Mouse (Mus musculus) ES-E14 (cell line): ENCODE measurements around the gene Kirrel3. TPM values are rescaled to one million over a fixed set of nuclear protein-coding genes. Genes with fewer than 3 reads are reported as not detected.

ENCODE experiments used
- DNase-seq: peaks from one replicate; pipeline ENCODE4 v3.0.0-alpha.2; 2013; ENCODE audit warnings: low read depth, low spot score
- H3K27ac ChIP-seq: 2 replicates; pipeline ENCODE4 v1.5.1; 2012; ENCODE audit warnings: low read depth, mild to moderate bottlenecking, low read length, moderate library complexity, mixed read lengths; ENCODE audit not compliant: poor library complexity, insufficient read depth, severe bottlenecking
- H3K36me3 ChIP-seq: 2 replicates; pipeline ENCODE4 v1.6.1; 2012; ENCODE audit warnings: mild to moderate bottlenecking, low read length, moderate library complexity, mixed read lengths; ENCODE audit not compliant: control insufficient read depth, poor library complexity, insufficient read depth, severe bottlenecking
- H3K4me1 ChIP-seq, 2 experiments: fragments of 150-350 bp in 1 of 2; sonication (generic) in 1 of 2; 2 replicates each; pipeline ENCODE4 v1.6.1; 2012; ENCODE audit warnings: low read length in 2 of 2, mild to moderate bottlenecking in 1 of 2, mixed read lengths in 1 of 2; ENCODE audit not compliant: control insufficient read depth in 2 of 2, insufficient read depth in 2 of 2, poor library complexity in 1 of 2
- H3K4me3 ChIP-seq, 2 experiments: fragments of 150-350 bp in 1 of 2; sonication (generic) in 1 of 2; 2 replicates each; pipeline ENCODE4 v1.5.1; 2012; ENCODE audit warnings: low read length in 2 of 2, low read depth in 1 of 2, mild to moderate bottlenecking in 1 of 2, mixed read lengths in 1 of 2; ENCODE audit not compliant: insufficient read depth in 1 of 2, poor library complexity in 1 of 2, severe bottlenecking in 1 of 2
- H3K9ac ChIP-seq: 2 replicates; pipeline ENCODE4 v1.6.1; 2012; ENCODE audit warnings: low read depth, mild to moderate bottlenecking, low read length, mixed read lengths; ENCODE audit not compliant: poor library complexity, insufficient read depth, severe bottlenecking
- H3K9me3 ChIP-seq: fragments of 150-350 bp; sonication (generic); 2 replicates; pipeline ENCODE4 v1.6.1; 2012; ENCODE audit warnings: low read depth, mild to moderate bottlenecking, low read length; ENCODE audit not compliant: control insufficient read depth, insufficient read depth
- CHD2 ChIP-seq: IDR thresholded peaks from 2 replicates; pipeline ENCODE4 v1.6.1; 2014; ENCODE audit warnings: mild to moderate bottlenecking, low read depth, low read length, inconsistent platforms
- HCFC1 ChIP-seq: IDR thresholded peaks from 2 replicates; pipeline ENCODE4 v1.6.1; 2012; ENCODE audit warnings: low read length, inconsistent platforms, borderline replicate concordance; ENCODE audit not compliant: insufficient read depth
- MAFK ChIP-seq: IDR thresholded peaks from 2 replicates; pipeline ENCODE4 v1.6.1; 2014; ENCODE audit warnings: mild to moderate bottlenecking, low read depth, low read length, inconsistent platforms; ENCODE audit not compliant: insufficient read depth
- ZC3H11A ChIP-seq: IDR thresholded peaks from 2 replicates; pipeline ENCODE4 v1.6.1; 2012; ENCODE audit warnings: low read depth, mild to moderate bottlenecking, inconsistent platforms, low read length, borderline replicate concordance
- ZNF384 ChIP-seq: IDR thresholded peaks from 2 replicates; pipeline ENCODE4 v1.6.1; 2012; ENCODE audit warnings: low read depth, low read length, inconsistent platforms
- in situ Hi-C, 2 experiments: fragments of 600-800 bp; cut with MboI; formaldehyde crosslinking; loops; one replicate each; pipeline ENCODE4 v1.15.1; 2025; ENCODE audit warnings: low sequenced_read_pairs in 2 of 2, inconsistent platforms in 1 of 2; ENCODE audit not compliant: unreplicated experiment in 2 of 2
- total RNA-seq: library from RNA; depleted of rRNA; stranded (reverse); fragments of 300-350 nt; gene quantifications from 2 replicates; pipeline ENCODE4 v1.2.3, GENCODE M21; 2012

Gene Kirrel3
- total RNA-seq, 1 experiment: 0.67 TPM

DNA sequence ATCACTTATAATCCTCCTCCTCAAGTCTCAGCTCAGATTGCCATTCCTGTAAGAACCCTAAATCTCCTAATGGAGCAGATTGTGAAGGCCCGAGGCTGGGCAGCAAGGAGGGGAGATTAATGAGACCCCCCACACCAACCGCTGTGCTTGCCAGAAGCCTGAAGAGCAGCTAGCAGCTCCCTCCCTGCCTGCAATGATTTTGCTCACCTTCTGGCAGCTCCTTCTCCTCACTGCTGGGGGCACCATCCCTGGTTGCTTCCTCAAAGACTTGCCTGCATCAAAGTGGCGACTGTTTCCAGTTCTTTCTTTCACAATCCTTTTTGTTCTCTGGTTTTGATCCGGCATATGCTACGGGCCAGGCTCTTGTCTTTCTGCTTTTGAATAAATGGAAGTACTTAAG lies 253.7 kb downstream of the Kirrel3 start:
- no peak overlapping the region for H3K4me3 ChIP-seq
- H3K36me3 ChIP-seq: no peaks in the 10 kb centered on the region
- DNase-seq: no peak
- TF ChIP-seq ZNF384 (no peak), MAFK (no peak), CHD2 (no peak), HCFC1 (no peak)
- H3K9me3 ChIP-seq: no peaks in the 10 kb centered on the region
- no peak overlapping the region for H3K9ac ChIP-seq
- H3K4me1 ChIP-seq: no peaks in the 10 kb centered on the region
- in situ Hi-C loops: no loop called here
- H3K27ac ChIP-seq: no peak overlapping the region

DNA sequence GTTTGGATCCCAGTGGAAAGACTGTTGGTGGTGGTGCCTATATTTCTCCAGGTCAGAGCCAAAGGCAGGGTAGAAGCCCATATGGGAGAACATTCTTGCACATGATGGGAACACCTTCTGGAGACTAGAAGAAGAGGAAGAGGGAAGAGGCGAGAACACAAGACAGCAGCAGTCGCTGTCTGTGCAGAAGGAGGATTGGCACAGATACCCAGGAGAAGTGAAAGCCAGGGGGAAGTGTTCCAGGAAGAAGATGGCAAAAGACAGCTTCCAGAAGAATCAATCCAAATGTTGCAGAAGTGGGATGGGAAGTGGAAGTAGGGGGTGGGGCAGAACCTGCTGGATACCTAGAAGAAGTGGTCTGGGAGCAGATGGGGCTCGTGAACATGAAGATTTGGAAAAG lies 255.1 kb downstream of the Kirrel3 start:
- in situ Hi-C loops: no loop called here
- no peak overlapping the region for H3K4me3 ChIP-seq
- no peak overlapping the region for H3K9ac ChIP-seq
- DNase-seq: no peak
- H3K36me3 ChIP-seq: no peaks in the 10 kb centered on the region
- H3K9me3 ChIP-seq: no peaks in the 10 kb centered on the region
- H3K27ac ChIP-seq: no peak overlapping the region
- TF ChIP-seq HCFC1 (no peak), ZC3H11A (no peak), MAFK (no peak), ZNF384 (no peak), CHD2 (no peak)
- no peaks in the 10 kb centered on the region for H3K4me1 ChIP-seq

DNA sequence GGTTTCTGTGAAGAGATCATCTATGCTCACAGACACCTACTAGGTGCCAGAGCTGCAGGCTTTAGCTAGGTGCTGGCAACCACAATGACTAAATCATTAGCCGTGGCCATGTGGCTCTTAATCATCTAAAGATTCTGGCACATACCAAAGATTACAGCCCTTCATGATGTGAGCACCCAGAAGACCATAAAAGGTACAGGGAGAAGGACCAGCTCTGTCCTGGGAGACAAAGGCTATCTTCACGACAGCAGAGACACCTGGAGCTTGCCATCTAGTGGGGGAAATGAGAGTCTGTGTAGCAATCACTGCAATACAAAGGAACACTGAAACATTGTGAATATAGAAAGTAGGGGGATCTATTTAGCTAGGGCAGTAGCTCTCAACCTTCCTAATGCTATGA lies 262.3 kb downstream of the Kirrel3 start:
- TF ChIP-seq MAFK: no peak
- no peak for TF ChIP-seq CHD2
- no peak for TF ChIP-seq HCFC1
- no peak for TF ChIP-seq ZNF384
- TF ChIP-seq ZC3H11A: no peak
- Histone ChIP-seq H3K4me3 (no peak overlapping the region), H3K4me1 (peaks cover 0 to 4% of the 10 kb centered on the region in 2 experiments; a peak in 1 of 4 replicates), H3K9ac (no peak overlapping the region), H3K27ac (no peak overlapping the region), H3K36me3 (no peaks in the 10 kb centered on the region), H3K9me3 (no peaks in the 10 kb centered on the region)
- in situ Hi-C loops: no loop called here
- DNase-seq: no peak

DNA sequence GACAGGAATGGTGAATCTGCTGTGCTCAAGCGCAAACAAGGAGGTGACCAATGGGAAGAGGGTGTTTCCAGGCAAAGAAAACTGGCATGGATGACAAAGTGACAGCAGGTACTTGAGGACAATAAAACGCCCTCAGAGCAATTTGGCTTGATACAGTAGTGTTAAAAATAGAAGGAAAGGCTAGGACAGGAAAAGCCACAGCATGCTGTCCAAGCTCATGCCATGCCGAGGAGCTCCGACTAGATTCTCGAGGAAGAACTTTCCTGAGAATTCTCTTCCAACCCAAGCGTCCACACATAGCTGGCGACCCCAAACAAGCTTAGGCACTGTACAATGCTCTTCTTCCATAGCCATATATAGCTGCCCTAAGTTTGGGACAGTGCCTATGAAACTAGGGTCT lies 263.5 kb downstream of the Kirrel3 start:
- TF ChIP-seq MAFK (no peak), ZC3H11A (no peak), CHD2 (no peak), HCFC1 (no peak), ZNF384 (no peak)
- peaks cover 0 to 4% of the 10 kb centered on the region in 2 experiments; a peak in 1 of 4 replicates for H3K4me1 ChIP-seq
- no peak overlapping the region for H3K9ac ChIP-seq
- no peak overlapping the region for H3K27ac ChIP-seq
- DNase-seq: no peak
- in situ Hi-C loops: no loop called here
- no peaks in the 10 kb centered on the region for H3K36me3 ChIP-seq
- H3K4me3 ChIP-seq: no peak overlapping the region
- no peaks in the 10 kb centered on the region for H3K9me3 ChIP-seq

DNA sequence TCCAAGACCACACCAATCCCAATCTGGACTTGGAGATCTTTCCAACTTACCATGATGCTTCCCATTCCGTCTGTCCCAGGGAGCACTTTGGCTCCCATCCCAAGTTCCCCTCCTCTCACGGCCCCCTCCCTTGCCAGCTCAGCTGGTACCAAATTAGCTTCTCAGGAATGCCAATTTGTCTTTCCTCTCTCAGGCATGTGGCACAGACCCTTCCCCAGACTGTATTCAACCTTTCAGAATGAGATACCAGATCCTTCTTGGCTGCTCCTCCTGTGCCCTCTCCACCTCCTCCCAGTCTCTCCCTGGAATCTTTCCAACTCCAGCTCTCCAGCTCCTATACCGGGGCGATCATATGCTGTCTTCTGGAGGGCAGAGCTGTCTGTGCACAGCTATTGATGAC lies 264.2 kb downstream of the Kirrel3 start:
- no peaks in the 10 kb centered on the region for H3K36me3 ChIP-seq
- no peak for TF ChIP-seq ZNF384
- TF ChIP-seq MAFK: no peak
- TF ChIP-seq ZC3H11A: no peak
- TF ChIP-seq CHD2: no peak
- TF ChIP-seq HCFC1: no peak
- in situ Hi-C loops: no loop called here

More for the DNA sequence above, 264.2 kb downstream of the Kirrel3 start:
- Histone ChIP-seq H3K9me3 (no peaks in the 10 kb centered on the region), H3K9ac (no peak overlapping the region), H3K4me3 (no peak overlapping the region), H3K27ac (no peak overlapping the region), H3K4me1 (peaks cover 0 to 4% of the 10 kb centered on the region in 2 experiments; a peak in 1 of 4 replicates)
- DNase-seq: no peak
